Mouse (Mus musculus) heart, postnatal 0 days (tissue): ENCODE measurements at regions not wholly inside any gene's neighbourhood (a gene's known extent, or its start where the extent isn't known, plus 50 kb on each side); places are given as distances from the start of the nearest gene placed in this dataset.

Source experiments
- CTCF ChIP-seq: IDR thresholded peaks from 2 replicates; pipeline ENCODE4 v1.5.1; 2016; ENCODE audit warnings: antibody characterized with exemption, control low read depth, low read depth
- EP300 ChIP-seq: IDR thresholded peaks from 2 replicates; pipeline ENCODE4 v1.6.1; 2016; ENCODE audit warnings: antibody characterized with exemption, low read depth

DNA sequence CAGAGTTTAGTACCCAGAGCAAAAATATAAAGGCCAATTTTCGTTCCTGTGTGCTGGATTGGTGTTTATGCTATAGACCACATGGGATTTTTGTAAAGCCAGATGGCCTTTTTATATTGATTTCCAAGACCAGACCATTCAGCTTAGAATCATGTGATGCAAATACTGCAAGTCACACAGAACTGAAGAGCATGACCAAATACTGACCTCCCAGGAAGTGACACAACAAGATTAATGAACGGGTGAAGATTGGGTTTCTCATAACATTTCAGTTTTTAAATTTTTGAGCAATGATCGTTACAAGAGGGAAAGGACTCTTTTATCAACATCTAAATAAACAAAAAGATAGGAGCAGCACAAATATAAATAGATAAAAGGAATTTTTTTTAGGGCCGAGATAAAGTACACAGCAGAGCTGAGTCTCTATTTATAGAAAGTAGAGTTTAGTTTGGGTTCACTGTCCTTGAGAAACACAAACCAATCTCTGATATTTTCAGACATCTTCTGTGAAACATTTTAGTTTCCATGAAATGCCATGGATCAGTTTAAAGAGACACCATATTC lies 105.7 kb upstream of the Tars start:
- TF ChIP-seq EP300 (no peak), CTCF (no peak)
